Comparison of ENCODE assay signal across 9 mouse cellular contexts in genomic region chr3:51485347-51485746, GRCm38 (mm10). TPM values are rescaled to one million over a fixed set of nuclear protein-coding genes. Genes with fewer than 3 reads are reported as not detected.
DNase-seq lines count a peak whose midpoint lies in the region; ATAC-seq lines count a peak whose summit lies in the region.
"Had no signal": no experiment of that assay in that cellular context is flagged by ENCODE, and none has a peak within 500 bp of the region (broad histone marks: within the 10 kb centered on the region; RNA-seq: fewer than 3 reads in every experiment).

No protein-coding gene starts in this region.

- peak overlapping the region; percentile 90 for H3K4me2 ChIP-seq in heart, embryonic 14.5 days (ENCODE audit: low read length)
- H3K4me2 ChIP-seq in embryonic facial prominence, embryonic 13.5 days, result peak overlapping the region; percentile 76
- H3K4me2 ChIP-seq in intestine, embryonic 14.5 days (ENCODE audit: low read length), result peak overlapping the region; percentile 87
- H3K4me2 ChIP-seq in midbrain, embryonic 15.5 days, result peak overlapping the region; percentile 81

- H3K36me3 ChIP-seq in heart, embryonic 14.5 days (ENCODE audit: control insufficient read depth, insufficient read depth, low read length), result no peaks in the 10 kb centered on the region
- peaks cover 9% of the 10 kb centered on the region; the same call in 1 of the 2 replicates for H3K36me3 ChIP-seq in embryonic facial prominence, embryonic 13.5 days
- H3K36me3 ChIP-seq in intestine, embryonic 14.5 days (ENCODE audit: control insufficient read depth, insufficient read depth, low read length), result 0 out of 2 replicates have a peak, but pooled peaks cover 2% of the 10 kb centered on the region
- H3K36me3 ChIP-seq in midbrain, embryonic 15.5 days (replicated peaks), result no peaks in the 10 kb centered on the region

- no peaks in the 10 kb centered on the region for H3K27me3 ChIP-seq in heart, embryonic 14.5 days (ENCODE audit: control insufficient read depth, insufficient read depth, low read length)
- H3K27me3 ChIP-seq in embryonic facial prominence, embryonic 13.5 days, result no peaks in the 10 kb centered on the region
- H3K27me3 ChIP-seq in intestine, embryonic 14.5 days (replicated peaks; ENCODE audit: control insufficient read depth, insufficient read depth, low read length), result no peaks in the 10 kb centered on the region
- no peaks in the 10 kb centered on the region for H3K27me3 ChIP-seq in midbrain, embryonic 15.5 days (replicated peaks)

- no peak overlapping the region for H3K27ac ChIP-seq in heart, embryonic 14.5 days (replicated peaks in 1 of 2; ENCODE audit: control insufficient read depth in 1 of 2, insufficient read depth in 1 of 2, low read depth in 2 of 2, low read length in 2 of 2)
- no peak overlapping the region for H3K27ac ChIP-seq in embryonic facial prominence, embryonic 13.5 days
- H3K27ac ChIP-seq in intestine, embryonic 14.5 days (ENCODE audit: low read depth), result no peak overlapping the region
- no peak overlapping the region for H3K27ac ChIP-seq in midbrain, embryonic 15.5 days

- intact Hi-C loops in heart, postnatal 14 days (cut with DNase I), result no loop called here

- WGBS in heart, embryonic 14.5 days, result 66% methylated on average over 4 of the region's 4 CpGs
- WGBS in embryonic facial prominence, embryonic 13.5 days, result 64% methylated on average over 4 of the region's 4 CpGs
- WGBS in intestine, embryonic 14.5 days, result 65% methylated on average over 4 of the region's 4 CpGs
- 89% methylated on average over 4 of the region's 4 CpGs for WGBS in midbrain, embryonic 15.5 days

- peak overlapping the region; percentile 90; the same call in 1 of the 2 replicates for H3K9ac ChIP-seq in heart, embryonic 14.5 days (ENCODE audit: low read length)
- peak overlapping the region; percentile 6; the same call in 1 of the 2 replicates for H3K9ac ChIP-seq in embryonic facial prominence, embryonic 13.5 days
- H3K9ac ChIP-seq in intestine, embryonic 14.5 days (ENCODE audit: low read length), result no peak overlapping the region; the same call in 1 of the 2 replicates
- peak overlapping the region; percentile 85; the same call in 1 of the 2 replicates for H3K9ac ChIP-seq in midbrain, embryonic 15.5 days

- ATAC-seq in heart, embryonic 14.5 days (ENCODE audit: insufficient number of reproducible peaks, insufficient read depth, low FRiP score, low read depth), result no peak
- ATAC-seq in embryonic facial prominence, embryonic 13.5 days (ENCODE audit: insufficient number of reproducible peaks, insufficient read depth, low FRiP score, low TSS enrichment, low read depth), result no peak
- ATAC-seq in intestine, embryonic 14.5 days (replicated peaks; ENCODE audit: low FRiP score, low TSS enrichment, low read depth), result no peak
- ATAC-seq in midbrain, embryonic 15.5 days (replicated peaks), result no peak
- no peak for ATAC-seq in megakaryocyte-erythroid progenitor cell, adult 5-6 weeks (replicated peaks; ENCODE audit: low FRiP score, low TSS enrichment, poor library complexity, severe bottlenecking)
- no peak for ATAC-seq in activated CD4-positive, CD25-positive, alpha-beta regulatory T cell, adult 4 months

- DNase-seq in heart, postnatal 14 days, result no peak
- DNase-seq in intestine, embryonic 14.5 days (ENCODE audit: low spot score), result peak; percentile 45
- no peak for DNase-seq in right cerebral cortex, adult 2 months (ENCODE audit: low spot score in 2 of 2)
- DNase-seq: kidney, adult 18-20 months had no signal

- no peaks in the 10 kb centered on the region for H3K9me3 ChIP-seq in heart, embryonic 14.5 days (ENCODE audit: control insufficient read depth, low read length)
- H3K9me3 ChIP-seq in embryonic facial prominence, embryonic 13.5 days, result no peaks in the 10 kb centered on the region
- no peaks in the 10 kb centered on the region for H3K9me3 ChIP-seq in intestine, embryonic 14.5 days (ENCODE audit: control insufficient read depth, low read length)
- H3K9me3 ChIP-seq in midbrain, embryonic 15.5 days, result no peaks in the 10 kb centered on the region

- peaks cover 2 to 19% of the 10 kb centered on the region in 2 experiments; a peak in 3 of 4 replicates for H3K4me1 ChIP-seq in heart, embryonic 14.5 days (ENCODE audit: control insufficient read depth in 2 of 2, insufficient read depth in 2 of 2, low read length in 2 of 2)
- peaks cover 22% of the 10 kb centered on the region for H3K4me1 ChIP-seq in embryonic facial prominence, embryonic 13.5 days
- peaks cover 18% of the 10 kb centered on the region for H3K4me1 ChIP-seq in intestine, embryonic 14.5 days (replicated peaks; ENCODE audit: control insufficient read depth, insufficient read depth, low read length)
- peaks cover 31% of the 10 kb centered on the region for H3K4me1 ChIP-seq in midbrain, embryonic 15.5 days

- H3K4me3 ChIP-seq in heart, embryonic 14.5 days (ENCODE audit: control insufficient read depth in 1 of 2, insufficient read depth in 1 of 2, low read depth in 1 of 2, low read length in 2 of 2), result peak overlapping the region in 1 of 2 experiments; percentile 87; a peak in 2 of 4 replicates
- H3K4me3 ChIP-seq in embryonic facial prominence, embryonic 13.5 days, result peak overlapping the region; percentile 84
- H3K4me3 ChIP-seq in intestine, embryonic 14.5 days (ENCODE audit: low read depth, low read length), result peak overlapping the region; percentile 87
- peak overlapping the region; percentile 68 for H3K4me3 ChIP-seq in midbrain, embryonic 15.5 days

RNA-seq across cellular contexts. Expression of gene Rab33b, which starts 1.6 kb away (rescaled TPM):
- polyA plus RNA-seq in heart, embryonic 14.5 days (2014; fragmentation: Nextera tagmentation; extraction: Ambion mirVana), result 12.9 and 14.1 TPM in 2 replicates
- 10 to 100 TPM in 1 of 2 experiments, 1 to 10 TPM in 1; 9.3 to 10.3 TPM for total RNA-seq in heart, postnatal 14 days (2021)
- polyA plus RNA-seq in embryonic facial prominence, embryonic 13.5 days (2015; fragmentation: Nextera tagmentation; extraction: Ambion mirVana), result 26.7 and 27.3 TPM in 2 replicates
- 20.0 and 20.3 TPM in 2 replicates for polyA plus RNA-seq in intestine, embryonic 14.5 days (2014; fragmentation: Nextera tagmentation; extraction: Ambion mirVana)
- polyA plus RNA-seq in midbrain, embryonic 15.5 days (2015; fragmentation: Nextera tagmentation; extraction: Ambion mirVana), result 27.9 and 28.4 TPM in 2 replicates
- 3.7 and 5.6 TPM in 2 replicates for total RNA-seq in megakaryocyte-erythroid progenitor cell, adult 5-6 weeks (2014; fragmentation: Nextera tagmentation)
- total RNA-seq in megakaryocyte-erythroid progenitor cell, adult 5-6 weeks (2017), result 5.6 and 6.8 TPM in 2 replicates
- polyA plus RNA-seq in activated CD4-positive, CD25-positive, alpha-beta regulatory T cell, adult 4 months (2017; shearing (Covaris generic)), result 10 to 100 TPM; 20.1 to 20.8 TPM
